Mouse (Mus musculus): ENCODE data around the gene Uimc1. TPM values are rescaled to one million over a fixed set of nuclear protein-coding genes. Genes with fewer than 3 reads are reported as not detected.
A peak's percentile ranks its signal among the peaks of the same experiment; 100 is the strongest.

The Uimc1 gene
- total and polyA plus RNA-seq, 3 experiments = 32.5 to 143 TPM; not detected in 1

GRCm38 (mm10) chr13:55071322-55071721 lies 28.8 kb downstream of the Uimc1 start:
- H3K9ac ChIP-seq (ENCODE audit: control insufficient read depth, low read depth, low read length, poor library complexity, severe bottlenecking) = no peak overlapping the region
- DNase-seq (ENCODE audit: low read depth, low spot score) = peak; percentile 67
- H3K4me1 ChIP-seq (ENCODE audit: control insufficient read depth in 1 of 2, insufficient read depth in 2 of 2, low read length in 2 of 2) = no peaks in the 10 kb centered on the region
- no peaks in the 10 kb centered on the region for H3K79me2 ChIP-seq (ENCODE audit: control insufficient read depth, insufficient read depth, low read length, poor library complexity)
- no peaks in the 10 kb centered on the region for H3K27me3 ChIP-seq (ENCODE audit: control insufficient read depth in 1 of 2, insufficient read depth in 2 of 2, low read length in 2 of 2)
- peaks cover 0 to 15% of the 10 kb centered on the region in 2 experiments; a peak in 2 of 4 replicates for H3K36me3 ChIP-seq (ENCODE audit: control insufficient read depth in 1 of 2, insufficient read depth in 2 of 2, low read length in 2 of 2)
- no peak for TF ChIP-seq POLR2A (IDR thresholded peaks at IDR 0.05; ENCODE audit: control insufficient read depth in 1 of 2, insufficient read depth in 1 of 2, low read depth in 1 of 2, low read length in 2 of 2, poor library complexity in 1 of 2)
- TF ChIP-seq MAX (IDR thresholded peaks at IDR 0.05; ENCODE audit: low read length) = no peak
- TF ChIP-seq SMC3 (IDR thresholded peaks at IDR 0.05; ENCODE audit: low read depth, low read length) = peak; percentile 34
- 0 out of 2 replicates have a peak, but pooled peaks have one; percentile 12 for TF ChIP-seq ZC3H11A (IDR thresholded peaks at IDR 0.05; ENCODE audit: low read depth, low read length)
- TF ChIP-seq CTCF (IDR thresholded peaks at IDR 0.05 in 2 of 3, conservative IDR thresholded peaks at IDR 0.05 in 1 of 3; ENCODE audit: control insufficient read depth in 1 of 3, insufficient read depth in 1 of 3, low read depth in 2 of 3, low read length in 3 of 3, poor library complexity in 1 of 3, severe bottlenecking in 1 of 3) = peak in 2 of 3 experiments; percentile 34 to 61; a peak in 5 of 6 replicates
- TF ChIP-seq MAZ (IDR thresholded peaks at IDR 0.05; ENCODE audit: low read depth, low read length) = no peak
- TF ChIP-seq RAD21 (IDR thresholded peaks at IDR 0.05; ENCODE audit: low read depth, low read length) = peak; percentile 41
- no peak for TF ChIP-seq KAT2A (conservative IDR thresholded peaks at IDR 0.05; ENCODE audit: low read depth, low read length)
- H3K4me3 ChIP-seq (ENCODE audit: control insufficient read depth in 1 of 2, insufficient read depth in 1 of 2, low read depth in 2 of 2, low read length in 2 of 2) = no peak overlapping the region
- H3K27ac ChIP-seq (ENCODE audit: control insufficient read depth, low read depth, low read length) = no peak overlapping the region
- H3K9me3 ChIP-seq (replicated peaks; ENCODE audit: insufficient read depth, low read length) = no peaks in the 10 kb centered on the region

GRCm38 (mm10) chr13:55069719-55070118 lies 30.4 kb downstream of the Uimc1 start:
- H3K79me2 ChIP-seq (ENCODE audit: control insufficient read depth, insufficient read depth, low read length, poor library complexity) = no peaks in the 10 kb centered on the region
- no peak for DNase-seq (ENCODE audit: low read depth, low spot score)
- no peak overlapping the region for H3K4me3 ChIP-seq (ENCODE audit: control insufficient read depth in 1 of 2, insufficient read depth in 1 of 2, low read depth in 2 of 2, low read length in 2 of 2)
- H3K36me3 ChIP-seq (ENCODE audit: control insufficient read depth in 1 of 2, insufficient read depth in 2 of 2, low read length in 2 of 2) = peaks cover 0 to 3% of the 10 kb centered on the region in 2 experiments; a peak in 2 of 4 replicates
- TF ChIP-seq ELF1 (IDR thresholded peaks at IDR 0.05; ENCODE audit: low read depth, low read length) = no peak
- TF ChIP-seq NRF1 (IDR thresholded peaks at IDR 0.05; ENCODE audit: insufficient read depth, low read depth, low read length, poor library complexity, severe bottlenecking) = no peak
- no peak for TF ChIP-seq ZKSCAN1 (IDR thresholded peaks at IDR 0.05; ENCODE audit: low read depth, low read length)
- no peak for TF ChIP-seq MYB (IDR thresholded peaks at IDR 0.05; ENCODE audit: low read depth, low read length)
- TF ChIP-seq RCOR1 (IDR thresholded peaks at IDR 0.05; ENCODE audit: low read depth, low read length) = no peak
- TF ChIP-seq MYC (IDR thresholded peaks at IDR 0.05; ENCODE audit: low read depth, low read length) = no peak
- TF ChIP-seq TCF12 (IDR thresholded peaks at IDR 0.05; ENCODE audit: low read depth, low read length) = no peak
- TF ChIP-seq NELFE (IDR thresholded peaks at IDR 0.05; ENCODE audit: low read depth, low read length) = no peak
- no peak for TF ChIP-seq GATA1 (IDR thresholded peaks at IDR 0.05; ENCODE audit: low read depth, low read length)
- TF ChIP-seq MAFK (IDR thresholded peaks at IDR 0.05; ENCODE audit: borderline replicate concordance, low read depth, low read length) = no peak
- no peak for TF ChIP-seq BHLHE40 (IDR thresholded peaks at IDR 0.05; ENCODE audit: borderline replicate concordance, low read depth, low read length)
- TF ChIP-seq ZNF384 (IDR thresholded peaks at IDR 0.05; ENCODE audit: low read depth, low read length) = no peak
- no peak for TF ChIP-seq ZC3H11A (IDR thresholded peaks at IDR 0.05; ENCODE audit: low read depth, low read length)
- no peak for TF ChIP-seq KAT2A (conservative IDR thresholded peaks at IDR 0.05; ENCODE audit: low read depth, low read length)
- no peak for TF ChIP-seq ZMIZ1 (IDR thresholded peaks at IDR 0.05; ENCODE audit: low read depth, low read length)
- TF ChIP-seq SMC3 (IDR thresholded peaks at IDR 0.05; ENCODE audit: low read depth, low read length) = no peak
- TF ChIP-seq JUND (IDR thresholded peaks at IDR 0.05; ENCODE audit: low read depth, low read length) = no peak
- TF ChIP-seq EP300 (IDR thresholded peaks at IDR 0.05; ENCODE audit: low read depth in 1 of 2, low read length in 2 of 2) = no peak
- TF ChIP-seq CHD1 (IDR thresholded peaks at IDR 0.05; ENCODE audit: low read depth, low read length) = no peak
- TF ChIP-seq USF1 (IDR thresholded peaks at IDR 0.05; ENCODE audit: low read depth, low read length) = no peak
- H3K4me1 ChIP-seq (ENCODE audit: control insufficient read depth in 1 of 2, insufficient read depth in 2 of 2, low read length in 2 of 2) = no peaks in the 10 kb centered on the region
- H3K27ac ChIP-seq (ENCODE audit: control insufficient read depth, low read depth, low read length) = no peak overlapping the region
- H3K27me3 ChIP-seq (ENCODE audit: control insufficient read depth in 1 of 2, insufficient read depth in 2 of 2, low read length in 2 of 2) = no peaks in the 10 kb centered on the region
- no peak overlapping the region for H3K9ac ChIP-seq (ENCODE audit: control insufficient read depth, low read depth, low read length, poor library complexity, severe bottlenecking)
- no peaks in the 10 kb centered on the region for H3K9me3 ChIP-seq (replicated peaks; ENCODE audit: insufficient read depth, low read length)
